Mouse (Mus musculus) limb, embryonic 13.5 days (tissue): ENCODE data around the gene Atg2b. TPM values are rescaled to one million over a fixed set of nuclear protein-coding genes. Genes with fewer than 3 reads are reported as not detected.
A peak's percentile ranks its signal among the peaks of the same experiment; 100 is the strongest.

ENCODE experiments used
- ATAC-seq: fragments of 200-750 bp; cut with Nextera tagmentation; 2 replicates; pipeline ENCODE4 v1.8.0; 2017; ENCODE audit warnings: low read depth, moderate number of reproducible peaks, moderate TSS enrichment; ENCODE audit not compliant: low FRiP score
- H3K27ac ChIP-seq: fragments of 300-500 bp; sonication (generic); 2 replicates; pipeline ENCODE4 v1.5.1; 2015; ENCODE audit warnings: inconsistent platforms, mild to moderate bottlenecking, moderate library complexity
- H3K27me3 ChIP-seq: fragments of 300-500 bp; sonication (generic); 2 replicates; pipeline ENCODE4 v1.6.1; 2015; ENCODE audit warnings: mild to moderate bottlenecking, inconsistent platforms
- H3K36me3 ChIP-seq: fragments of 300-500 bp; sonication (generic); 2 replicates; pipeline ENCODE4 v1.6.1; 2015; ENCODE audit warnings: inconsistent platforms, mild to moderate bottlenecking, moderate library complexity
- H3K4me1 ChIP-seq: fragments of 300-500 bp; sonication (generic); 2 replicates; pipeline ENCODE4 v1.6.1; 2015; ENCODE audit warnings: inconsistent platforms
- H3K4me2 ChIP-seq: fragments of 300-500 bp; sonication (generic); replicated peaks from 2 replicates; pipeline ENCODE4 v1.6.1; 2015; ENCODE audit warnings: inconsistent platforms, mild to moderate bottlenecking, moderate library complexity
- H3K4me3 ChIP-seq: fragments of 300-500 bp; sonication (generic); 2 replicates; pipeline ENCODE4 v1.5.1; 2015; ENCODE audit warnings: moderate library complexity, mild to moderate bottlenecking, inconsistent platforms
- H3K9ac ChIP-seq: fragments of 300-500 bp; sonication (generic); 2 replicates; pipeline ENCODE4 v1.6.1; 2015; ENCODE audit warnings: mild to moderate bottlenecking, inconsistent platforms
- H3K9me3 ChIP-seq: fragments of 300-500 bp; sonication (generic); 2 replicates; pipeline ENCODE4 v1.6.1; 2016; ENCODE audit warnings: inconsistent platforms
- WGBS: fragments of 180-500 bp; shearing (Covaris S2); methylation state at CpG from one replicate; pipeline ENCODE4 v1.1.7; 2015; 5-methylcytosine and 5-hydroxymethylcytosine counted together
- polyA plus RNA-seq: library from polyadenylated mRNA; unstranded; fragments of >200 nt; fragmentation: Nextera tagmentation; extraction: Ambion mirVana; gene quantifications from 2 replicates; pipeline ENCODE4 v1.2.1, GENCODE M21; 2015

Gene Atg2b
- polyA plus RNA-seq, 1 experiment from 2014 or later: 14.0 TPM

DNA sequence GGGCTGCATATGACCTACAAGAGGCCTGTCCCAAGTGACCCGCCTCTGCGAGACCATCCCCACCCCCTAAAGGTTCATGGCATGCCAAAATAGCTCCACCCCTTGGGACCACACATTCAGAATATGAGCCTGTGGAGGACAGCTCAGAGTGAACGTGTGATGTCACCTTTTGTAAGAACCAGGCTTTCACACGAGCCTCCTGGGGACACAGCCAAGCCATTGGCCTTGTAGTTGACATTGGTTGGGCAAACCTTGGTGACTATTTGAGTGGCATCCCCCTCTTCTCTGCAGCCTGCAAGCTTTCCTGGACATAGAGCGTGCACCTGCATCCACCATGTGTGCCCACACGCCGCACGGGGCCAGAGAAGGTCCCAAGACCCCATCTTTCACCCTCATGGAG is 97.5 kb downstream of the Atg2b start:
- Histone ChIP-seq H3K4me1 (peaks cover 21% of the 10 kb centered on the region), H3K27me3 (no peaks in the 10 kb centered on the region), H3K9ac (no peak overlapping the region), H3K27ac (no peak overlapping the region), H3K4me3 (no peak overlapping the region), H3K4me2 (no peak overlapping the region), H3K36me3 (no peaks in the 10 kb centered on the region), H3K9me3 (no peaks in the 10 kb centered on the region)
- WGBS: 86% methylated on average over 8 of the region's 8 CpGs
- no peak for ATAC-seq

GRCm38 (mm10) chr12:105584851-105585250 is 100.2 kb downstream of the Atg2b start:
- Histone ChIP-seq H3K4me2 (no peak overlapping the region), H3K27me3 (no peaks in the 10 kb centered on the region), H3K4me3 (no peak overlapping the region), H3K9ac (no peak overlapping the region), H3K9me3 (no peaks in the 10 kb centered on the region), H3K4me1 (peaks cover 31% of the 10 kb centered on the region), H3K36me3 (no peaks in the 10 kb centered on the region), H3K27ac (no peak overlapping the region)
- ATAC-seq: 0 out of 2 replicates have a peak, but pooled peaks have one; percentile 37
- 20% methylated on average over 12 of the region's 12 CpGs for WGBS

DNA sequence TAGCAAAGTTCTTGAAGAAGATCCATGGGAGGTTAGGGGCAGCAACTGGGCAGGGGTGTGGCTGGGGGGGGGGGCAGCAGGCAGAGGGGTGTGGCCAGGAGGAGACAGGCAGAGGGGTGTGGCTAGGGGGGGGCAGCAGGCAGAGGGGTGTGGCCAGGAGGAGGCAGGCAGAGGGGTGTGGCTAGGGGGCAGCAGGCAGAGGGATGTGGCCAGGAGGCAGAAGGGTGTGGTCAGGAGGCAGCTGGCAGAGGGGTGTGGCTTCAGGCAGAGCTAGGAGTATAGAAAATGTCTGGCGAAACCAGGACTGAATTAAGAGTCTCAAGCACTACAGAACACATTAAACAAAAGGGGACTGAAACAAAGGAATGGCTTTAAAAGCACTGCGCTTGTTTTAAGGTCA is 101.5 kb downstream of the Atg2b start:
- Histone ChIP-seq H3K27ac (no peak overlapping the region), H3K9ac (no peak overlapping the region), H3K9me3 (no peaks in the 10 kb centered on the region), H3K36me3 (no peaks in the 10 kb centered on the region), H3K27me3 (no peaks in the 10 kb centered on the region), H3K4me1 (peaks cover 34% of the 10 kb centered on the region), H3K4me3 (no peak overlapping the region), H3K4me2 (no peak overlapping the region)
- ATAC-seq: no peak
- 26% methylated on average over 2 of the region's 2 CpGs for WGBS

DNA sequence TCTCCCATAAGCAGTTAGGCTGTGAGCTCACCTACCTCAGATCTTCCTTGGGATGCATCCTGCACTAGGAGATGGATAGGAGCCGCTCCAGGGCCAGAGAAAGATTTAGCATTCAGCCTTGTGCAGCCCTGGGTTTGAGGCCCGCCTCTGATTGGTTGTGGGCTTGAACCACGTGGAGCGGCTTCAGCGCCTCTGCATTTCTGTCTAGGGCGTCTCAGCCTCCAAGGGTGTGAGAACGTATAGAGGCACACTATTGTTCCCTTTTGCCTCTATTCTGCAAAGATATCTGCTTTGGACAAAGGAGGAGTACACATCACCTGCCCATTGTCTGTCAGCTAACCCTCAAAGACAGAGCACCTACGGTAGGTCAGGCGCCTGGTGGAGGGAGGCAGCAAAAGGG is 102.5 kb downstream of the Atg2b start:
- Histone ChIP-seq H3K9ac (no peak overlapping the region), H3K4me2 (no peak overlapping the region), H3K4me1 (peaks cover 34% of the 10 kb centered on the region), H3K27me3 (no peaks in the 10 kb centered on the region), H3K27ac (no peak overlapping the region), H3K4me3 (no peak overlapping the region), H3K9me3 (no peaks in the 10 kb centered on the region), H3K36me3 (no peaks in the 10 kb centered on the region)
- 64% methylated on average over 9 of the region's 9 CpGs for WGBS
- ATAC-seq: no peak

GRCm38 (mm10) chr12:105580490-105580889 is 104.5 kb downstream of the Atg2b start:
- Histone ChIP-seq H3K9ac (no peak overlapping the region), H3K27ac (no peak overlapping the region; the same call in 1 of the 2 replicates), H3K36me3 (no peaks in the 10 kb centered on the region), H3K9me3 (no peaks in the 10 kb centered on the region), H3K4me3 (no peak overlapping the region), H3K4me1 (peaks cover 34% of the 10 kb centered on the region), H3K27me3 (no peaks in the 10 kb centered on the region), H3K4me2 (no peak overlapping the region)
- ATAC-seq: no peak
- 80% methylated on average over 17 of the region's 17 CpGs for WGBS

DNA sequence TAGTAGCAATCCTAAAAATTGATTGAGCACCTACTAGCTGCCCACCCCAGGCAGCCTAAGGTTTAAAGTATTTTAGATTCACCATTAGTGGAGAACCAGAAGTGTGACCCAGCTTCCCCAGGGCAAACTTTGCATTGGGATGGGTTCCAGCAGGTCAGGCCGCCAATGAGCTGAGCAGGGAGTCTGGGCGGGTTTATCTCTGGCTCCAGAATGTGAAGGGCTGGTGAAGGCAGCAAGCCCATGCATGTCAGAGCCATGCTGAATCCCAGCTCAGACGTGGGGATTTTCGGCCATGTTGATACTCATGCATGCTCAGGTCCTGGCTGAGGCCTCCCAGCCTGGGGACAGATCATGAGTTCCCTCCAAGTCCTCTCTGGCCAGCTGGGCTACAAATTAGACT is 110.7 kb downstream of the Atg2b start:
- H3K9me3 ChIP-seq: no peaks in the 10 kb centered on the region
- no peaks in the 10 kb centered on the region for H3K4me1 ChIP-seq
- no peak overlapping the region for H3K4me3 ChIP-seq
- H3K27me3 ChIP-seq: no peaks in the 10 kb centered on the region
- H3K9ac ChIP-seq: no peak overlapping the region
- no peaks in the 10 kb centered on the region for H3K36me3 ChIP-seq
- WGBS: 78% methylated on average over 4 of the region's 4 CpGs
- no peak for ATAC-seq
- H3K27ac ChIP-seq: no peak overlapping the region
- no peak overlapping the region for H3K4me2 ChIP-seq

DNA sequence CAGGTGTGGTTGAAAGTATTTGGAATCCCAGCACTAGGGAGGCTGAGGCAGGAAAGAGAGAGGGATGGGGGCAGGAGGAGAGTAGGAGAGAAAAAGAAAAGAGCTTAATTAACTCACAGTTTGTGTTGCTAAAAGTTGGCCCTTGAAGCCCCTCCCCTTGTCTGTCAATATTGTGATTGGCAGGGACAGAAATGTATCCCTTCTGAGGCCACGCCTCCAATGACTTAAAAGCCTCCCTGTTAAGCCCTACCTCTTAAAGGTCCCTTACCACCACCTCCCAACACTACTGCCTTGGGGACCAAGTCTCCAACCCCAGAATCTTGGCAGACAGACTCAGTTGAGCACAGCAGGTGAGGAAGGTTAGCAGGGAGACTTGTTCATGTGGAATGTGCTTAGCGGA is 112.4 kb downstream of the Atg2b start:
- Histone ChIP-seq H3K36me3 (no peaks in the 10 kb centered on the region), H3K27me3 (no peaks in the 10 kb centered on the region), H3K9me3 (no peaks in the 10 kb centered on the region), H3K4me3 (no peak overlapping the region), H3K27ac (no peak overlapping the region), H3K9ac (no peak overlapping the region), H3K4me1 (no peaks in the 10 kb centered on the region), H3K4me2 (no peak overlapping the region)
- 73% methylated on average over 2 of the region's 2 CpGs for WGBS
- ATAC-seq: no peak; the same call in 1 of the 2 replicates

DNA sequence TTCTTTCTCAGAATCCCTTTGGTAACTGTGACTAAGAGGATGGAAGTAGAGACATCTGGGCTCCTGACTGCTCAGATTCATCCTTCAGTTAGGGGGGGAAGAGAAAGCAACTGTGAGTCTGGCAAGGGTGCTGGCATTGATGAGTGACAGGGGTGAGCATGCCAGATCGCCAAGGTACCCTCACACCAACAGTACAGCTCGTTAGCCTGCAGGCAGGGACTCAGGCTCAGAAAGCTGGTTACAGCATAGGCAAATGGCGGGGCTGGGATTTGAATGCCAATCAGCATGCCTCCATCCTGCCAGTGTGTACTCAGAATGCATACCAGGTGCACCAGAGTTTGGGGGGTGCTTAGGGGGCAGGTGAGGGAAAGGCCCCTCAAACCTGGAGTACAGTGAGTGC is 113.1 kb downstream of the Atg2b start:
- no peak for ATAC-seq

More for the DNA sequence above, 113.1 kb downstream of the Atg2b start:
- Histone ChIP-seq H3K4me3 (no peak overlapping the region), H3K27ac (no peak overlapping the region), H3K36me3 (no peaks in the 10 kb centered on the region), H3K4me2 (no peak overlapping the region), H3K9me3 (peaks cover 3% of the 10 kb centered on the region), H3K9ac (no peak overlapping the region), H3K27me3 (no peaks in the 10 kb centered on the region), H3K4me1 (no peaks in the 10 kb centered on the region)
- 63% methylated on average over 3 of the region's 3 CpGs for WGBS

Other genes starting within 250 kb of the Atg2b start
- 3.0 and 3.4 TPM in 2 replicates for gene D430019H16Rik, start 231.4 kb downstream of the Atg2b start, polyA plus RNA-seq
- gene Bdkrb2, start 122.0 kb downstream of the Atg2b start, polyA plus RNA-seq: 1.8 and 2.1 TPM in 2 replicates
- 0.22 TPM in 1 of 2 replicates, not detected in the other for gene Bdkrb1, start 82.1 kb downstream of the Atg2b start, polyA plus RNA-seq
- gene Gskip, start 382 bp downstream of the Atg2b start, polyA plus RNA-seq: 36.4 and 37.5 TPM in 2 replicates
- 0.06 and 0.14 TPM in 2 replicates for gene Ak7, start 20.8 kb upstream of the Atg2b start, polyA plus RNA-seq
- gene Papola, start 99.5 kb upstream of the Atg2b start, polyA plus RNA-seq: 220 and 242 TPM in 2 replicates